Mouse (Mus musculus) 3T3-L1 (cell line): ENCODE measurements around the gene Ube2i.

Source experiments
- DNase-seq: peaks from one replicate; pipeline ENCODE4 v3.0.0-alpha.2; 2015; ENCODE audit warnings: low read depth, low spot score

Gene Ube2i

GRCm38 (mm10) chr17:25219492-25220295, 54.7 kb downstream of the Ube2i start:
- DNase-seq: no peak

GRCm38 (mm10) chr17:25218967-25219366, 55.5 kb downstream of the Ube2i start:
- DNase-seq: peak; percentile 66

DNA sequence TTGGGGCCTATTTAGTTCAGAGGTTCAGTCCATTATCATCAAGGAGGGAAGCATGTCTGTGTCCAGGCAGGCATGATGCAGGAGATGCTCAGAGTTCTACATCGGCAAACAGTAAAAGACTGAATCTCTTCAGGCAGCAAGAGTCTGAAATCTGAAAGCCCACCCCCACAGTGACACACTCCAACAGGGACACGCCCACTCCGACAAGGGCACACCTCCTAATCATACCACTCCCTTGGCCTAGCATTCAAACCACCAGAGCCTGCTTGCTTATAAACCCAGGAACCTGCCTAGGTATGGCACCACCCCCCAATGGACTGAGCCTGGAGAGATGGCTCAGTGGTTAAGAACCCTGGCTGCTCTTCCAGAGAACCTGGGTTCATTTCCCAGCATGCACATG, 59.0 kb downstream of the Ube2i start:
- no peak for DNase-seq
